Mouse (Mus musculus) liver, adult 2 months (tissue): ENCODE measurements around the gene Pex7.

ENCODE experiments used
- CTCF ChIP-seq: fragments of 200-500 bp; IDR thresholded peaks from 2 replicates; pipeline ENCODE4 v1.5.1; 2011; ENCODE audit warnings: low read depth, low read length, control low read depth
- POLR2A ChIP-seq: fragments of 200-500 bp; IDR thresholded peaks from 2 replicates; pipeline ENCODE4 v1.6.1; 2011; ENCODE audit warnings: low read length, control low read depth; ENCODE audit not compliant: insufficient read depth; ENCODE audit errors: extremely low read depth

GRCm38 (mm10) chr10:19839836-19840235 lies 67.7 kb downstream of the Pex7 start:
- no peak for TF ChIP-seq CTCF
- no peak for TF ChIP-seq POLR2A
